Comparison of ENCODE assay signal across 21 mouse cellular contexts in the genomic region with DNA sequence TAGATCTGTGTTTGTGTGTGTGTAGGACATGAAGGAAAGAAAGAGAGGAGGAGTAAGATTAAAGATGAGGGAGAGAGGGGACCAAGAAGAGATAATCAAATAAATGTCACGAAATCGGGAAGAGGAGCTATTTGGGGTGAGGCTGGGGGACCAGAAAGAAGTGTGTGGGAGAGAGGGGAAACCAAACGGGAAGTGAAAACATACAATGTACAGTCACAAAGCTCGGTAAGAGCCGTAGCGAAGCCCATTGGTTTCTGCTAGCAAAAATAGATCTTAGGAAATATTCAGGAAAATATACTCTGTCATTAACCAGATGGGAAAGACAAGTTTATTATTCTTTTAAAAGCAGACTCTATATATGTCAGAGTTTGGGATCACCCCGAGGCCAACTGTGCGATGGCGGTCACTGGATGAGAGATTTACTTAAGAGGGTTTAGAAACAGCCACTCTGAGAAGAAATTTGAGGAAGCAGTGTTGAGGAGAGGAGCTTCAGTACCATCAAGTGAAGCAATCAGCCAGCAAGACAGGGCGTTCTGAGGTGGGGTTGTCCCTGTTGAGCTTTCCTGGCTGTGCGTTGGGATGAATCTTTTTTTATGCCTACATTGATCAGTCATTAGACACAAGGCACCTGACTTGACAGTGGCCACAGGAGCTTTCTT. TPM values are rescaled to one million over a fixed set of nuclear protein-coding genes. Genes with fewer than 3 reads are reported as not detected.
DNase-seq lines count a peak whose midpoint lies in the region; TF ChIP-seq lines count a peak whose summit lies in the region.
"Had no signal": no experiment of that assay in that cellular context is flagged by ENCODE, and none has a peak within 500 bp of the region (broad histone marks: within the 10 kb centered on the region; RNA-seq: fewer than 3 reads in every experiment).

No protein-coding gene starts in this region.

- no peak for DNase-seq in layer of hippocampus, adult 2 months (ENCODE audit: low spot score in 2 of 2)
- no peak for DNase-seq in layer of hippocampus, postnatal 36 days
- no peak for DNase-seq in spleen, adult 2 months (ENCODE audit: low read depth in 1 of 2, low spot score in 2 of 2)
- DNase-seq in spleen, adult 12 weeks (ENCODE audit: low spot score): no peak
- DNase-seq in gastrocnemius, postnatal 25 days: no peak
- no peak for DNase-seq in ovary, adult 18-20 months (ENCODE audit: low spot score)
- DNase-seq in embryo, embryonic 11 days: no peak
- DNase-seq: adrenal gland, postnatal 36 days; cerebellum, adult 8-10 months; heart, postnatal 36 days; right cerebral cortex, postnatal 14 days; thymus, postnatal 14 days had no signal

- no peaks in the 10 kb centered on the region for H3K27me3 ChIP-seq in spleen, adult 2 months (ENCODE audit: control insufficient read depth, insufficient read depth, low read length)
- H3K27me3 ChIP-seq in megakaryocyte, embryonic 14.5 days (replicated peaks): peaks cover 1% of the 10 kb centered on the region
- H3K27me3 ChIP-seq: embryonic facial prominence, embryonic 12.5 days; forebrain, embryonic 13.5 days; limb, embryonic 15.5 days; lung, embryonic 15.5 days; neural tube, embryonic 13.5 days had no signal

- peak overlapping the region; percentile 11; the same call in 1 of the 2 replicates for H3K27ac ChIP-seq in layer of hippocampus, adult 2 months
- H3K27ac ChIP-seq in spleen, adult 2 months (ENCODE audit: insufficient read depth, low read length): peak overlapping the region; percentile 15; the same call in 1 of the 2 replicates
- H3K27ac ChIP-seq: embryonic facial prominence, embryonic 12.5 days; forebrain, embryonic 13.5 days; heart, adult 2 months; limb, embryonic 15.5 days; lung, embryonic 15.5 days; midbrain, embryonic 10.5 days; neural tube, embryonic 13.5 days had no signal

- no peaks in the 10 kb centered on the region for H3K36me3 ChIP-seq in spleen, adult 2 months (ENCODE audit: control insufficient read depth, insufficient read depth, low read length)
- H3K36me3 ChIP-seq in megakaryocyte, embryonic 14.5 days (replicated peaks; ENCODE audit: low read length): no peaks in the 10 kb centered on the region
- H3K36me3 ChIP-seq: embryonic facial prominence, embryonic 12.5 days; limb, embryonic 15.5 days; lung, embryonic 15.5 days; midbrain, embryonic 10.5 days; neural tube, embryonic 13.5 days had no signal

- no peak for TF ChIP-seq CTCF in layer of hippocampus, adult 2 months (conservative IDR thresholded peaks at IDR 0.05)
- no peak for TF ChIP-seq CTCF in spleen, adult 2 months (IDR thresholded peaks at IDR 0.05; ENCODE audit: extremely low read depth, insufficient read depth, insufficient read length, insufficient replicate concordance)

- H3K4me3 ChIP-seq in layer of hippocampus, adult 2 months: no peak overlapping the region
- H3K4me3 ChIP-seq in spleen, adult 2 months (ENCODE audit: extremely low read depth, insufficient read depth, insufficient read length): no peak overlapping the region
- peak overlapping the region; percentile 10 for H3K4me3 ChIP-seq in megakaryocyte, embryonic 14.5 days (replicated peaks)
- H3K4me3 ChIP-seq: embryonic facial prominence, embryonic 12.5 days; erythroblast, embryonic 14.5 days; forebrain, embryonic 13.5 days; heart, adult 2 months; limb, embryonic 15.5 days; lung, embryonic 15.5 days; midbrain, embryonic 10.5 days; neural tube, embryonic 13.5 days had no signal

- no peak for TF ChIP-seq POLR2A in spleen, adult 2 months (IDR thresholded peaks at IDR 0.05; ENCODE audit: low read depth, low read length)

- 35% methylated on average over 11 of the region's 11 CpGs for WGBS in spleen, adult 2 months

- peaks cover 4% of the 10 kb centered on the region; the same call in 1 of the 2 replicates for H3K4me1 ChIP-seq in spleen, adult 2 months (ENCODE audit: control insufficient read depth, insufficient read depth, insufficient read length)
- H3K4me1 ChIP-seq in megakaryocyte, embryonic 14.5 days: peaks cover 31% of the 10 kb centered on the region
- H3K4me1 ChIP-seq: embryonic facial prominence, embryonic 12.5 days; forebrain, embryonic 13.5 days; limb, embryonic 15.5 days; lung, embryonic 15.5 days; midbrain, embryonic 10.5 days; neural tube, embryonic 13.5 days had no signal

- 0 out of 2 replicates have a peak, but pooled peaks cover 4% of the 10 kb centered on the region for H3K9me3 ChIP-seq in megakaryocyte, embryonic 14.5 days
- H3K9me3 ChIP-seq: embryonic facial prominence, embryonic 12.5 days; forebrain, embryonic 13.5 days; limb, embryonic 15.5 days; lung, embryonic 15.5 days; midbrain, embryonic 10.5 days; neural tube, embryonic 13.5 days had no signal

RNA-seq across cellular contexts. Expression of gene Capza2, which starts 24.6 kb away (rescaled TPM):
- total RNA-seq in layer of hippocampus, adult 2 months (2021): 100 to 1,000 TPM; 300 to 302 TPM
- total RNA-seq in layer of hippocampus, postnatal 36 days (2021): 100 to 1,000 TPM; 299 to 316 TPM
- polyA plus RNA-seq in spleen, adult 2 months (2012; rRNA removed): 6.2 and 7.9 TPM in 2 replicates
- 12.1 TPM in 1 of 2 replicates, not detected in the other for polyA plus RNA-seq in megakaryocyte, embryonic 14.5 days (2012; ENCODE audit: insufficient read depth, low replicate concordance)
- total RNA-seq in gastrocnemius, postnatal 25 days (2021): 100 to 1,000 TPM; 252 to 287 TPM
